Mouse (Mus musculus) lung, embryonic 14.5 days (tissue): Measurements from ENCODE around the gene Gucy1a1. TPM values are rescaled to one million over a fixed set of nuclear protein-coding genes. Genes with fewer than 3 reads are reported as not detected.
"Not testable (repeated sequence)": the region's sequence is repeated elsewhere in the genome, so short reads cannot be mapped to it uniquely, and the experiment has no call there.

ENCODE experiments used
- ATAC-seq: fragments of 200-750 bp; cut with Nextera tagmentation; 2 replicates; pipeline ENCODE4 v1.8.0; 2017; ENCODE audit warnings: mild to moderate bottlenecking, moderate TSS enrichment, moderate library complexity; ENCODE audit not compliant: insufficient read depth
- DNase-seq: peaks from one replicate; pipeline ENCODE4 v3.0.0-alpha.2; 2015
- H3K27ac ChIP-seq: fragments of 300-500 bp; sonication (generic); 2 replicates; pipeline ENCODE4 v1.5.1; 2014; ENCODE audit warnings: low read depth, mild to moderate bottlenecking, moderate library complexity
- H3K27me3 ChIP-seq: fragments of 300-500 bp; sonication (generic); 2 replicates; pipeline ENCODE4 v1.6.1; 2014; ENCODE audit warnings: low read length, control low read depth; ENCODE audit not compliant: insufficient read depth
- H3K36me3 ChIP-seq: fragments of 300-500 bp; sonication (generic); 2 replicates; pipeline ENCODE4 v1.6.1; 2014; ENCODE audit warnings: control low read depth; ENCODE audit not compliant: insufficient read depth
- H3K4me1 ChIP-seq: fragments of 300-500 bp; sonication (generic); 2 replicates; pipeline ENCODE4 v1.6.1; 2014; ENCODE audit warnings: antibody characterized with exemption, control low read depth; ENCODE audit not compliant: insufficient read depth
- H3K4me2 ChIP-seq: fragments of 300-500 bp; sonication (generic); 2 replicates; pipeline ENCODE4 v1.6.1; 2014; ENCODE audit warnings: mild to moderate bottlenecking
- H3K4me3 ChIP-seq: fragments of 300-500 bp; sonication (generic); 2 replicates; pipeline ENCODE4 v1.5.1; 2014; ENCODE audit warnings: low read depth, low read length
- H3K9ac ChIP-seq: fragments of 300-500 bp; sonication (generic); 2 replicates; pipeline ENCODE4 v1.6.1; 2014
- H3K9me3 ChIP-seq: fragments of 300-500 bp; sonication (generic); 2 replicates; pipeline ENCODE4 v1.6.1; 2016; ENCODE audit warnings: low read depth, low read length, control low read depth
- CTCF ChIP-seq: IDR thresholded peaks from 2 replicates; pipeline ENCODE4 v1.5.1; 2016; ENCODE audit warnings: antibody characterized with exemption, low read depth
- WGBS: fragments of 180-500 bp; shearing (Covaris S2); extraction: QIAGEN DNeasy Blood & Tissue Kit; methylation state at CpG from one replicate; pipeline ENCODE4 v1.1.7; 2014; 5-methylcytosine and 5-hydroxymethylcytosine counted together
- polyA plus RNA-seq: library from polyadenylated mRNA; unstranded; fragments of >200 nt; fragmentation: Nextera tagmentation; extraction: Ambion mirVana; gene quantifications from 2 replicates; pipeline ENCODE4 v1.2.1, GENCODE M21; 2014

Gene Gucy1a1
- polyA plus RNA-seq, 1 experiment from 2014 or later = 111 TPM

DNA sequence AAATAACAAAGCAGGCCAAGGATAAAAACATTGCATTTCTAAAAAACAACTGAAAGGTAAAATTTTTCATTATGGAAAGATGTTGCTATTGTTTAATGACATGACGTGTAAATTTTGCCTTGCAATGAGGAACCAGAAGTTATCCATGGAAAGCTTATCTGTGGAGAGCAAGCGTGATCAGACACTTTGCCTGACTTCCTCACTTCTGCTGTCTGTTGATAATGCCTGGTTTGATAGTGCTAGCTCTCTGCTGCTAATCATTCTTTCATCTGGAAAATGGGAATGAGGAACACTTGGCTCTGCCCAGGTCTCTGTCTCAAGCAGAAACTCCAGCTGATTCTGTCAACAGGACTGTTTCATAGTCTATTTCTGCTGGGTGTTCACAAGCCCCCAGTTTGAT is 20.3 kb upstream of the Gucy1a1 start:
- Histone ChIP-seq H3K4me2 (no peak overlapping the region), H3K27me3 (no peaks in the 10 kb centered on the region), H3K4me1 (no peaks in the 10 kb centered on the region), H3K4me3 (no peak overlapping the region), H3K36me3 (no peaks in the 10 kb centered on the region), H3K27ac (no peak overlapping the region), H3K9ac (no peak overlapping the region), H3K9me3 (no peaks in the 10 kb centered on the region)
- 65% methylated on average over 2 of the region's 2 CpGs for WGBS
- no peak for TF ChIP-seq CTCF
- DNase-seq = no peak
- no peak for ATAC-seq

DNA sequence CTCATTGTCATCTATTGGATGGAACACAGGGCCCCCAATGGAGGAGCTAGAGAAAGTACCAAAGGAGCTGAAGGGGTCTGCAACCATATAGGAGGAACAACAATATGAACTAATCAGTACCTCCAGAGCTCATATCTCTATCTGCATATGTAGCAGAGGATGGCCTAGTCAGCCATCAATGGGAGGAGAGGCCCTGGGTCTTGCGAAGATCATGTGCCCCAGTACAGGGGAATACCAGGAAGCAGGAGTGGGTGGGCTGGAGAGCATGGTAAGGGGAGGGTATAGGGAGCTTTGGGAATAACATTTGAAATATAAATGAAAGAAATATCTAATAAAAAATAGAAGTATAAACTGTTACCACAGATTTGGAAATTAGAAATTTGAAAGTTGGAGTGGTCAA is 17.4 kb upstream of the Gucy1a1 start:
- not testable (repeated sequence) for H3K4me3 ChIP-seq, H3K9ac ChIP-seq, DNase-seq, H3K4me2 ChIP-seq, H3K36me3 ChIP-seq, H3K4me1 ChIP-seq, ATAC-seq, H3K9me3 ChIP-seq, H3K27ac ChIP-seq, H3K27me3 ChIP-seq
- WGBS = 97% methylated on average over 1 of the region's 1 CpGs

DNA sequence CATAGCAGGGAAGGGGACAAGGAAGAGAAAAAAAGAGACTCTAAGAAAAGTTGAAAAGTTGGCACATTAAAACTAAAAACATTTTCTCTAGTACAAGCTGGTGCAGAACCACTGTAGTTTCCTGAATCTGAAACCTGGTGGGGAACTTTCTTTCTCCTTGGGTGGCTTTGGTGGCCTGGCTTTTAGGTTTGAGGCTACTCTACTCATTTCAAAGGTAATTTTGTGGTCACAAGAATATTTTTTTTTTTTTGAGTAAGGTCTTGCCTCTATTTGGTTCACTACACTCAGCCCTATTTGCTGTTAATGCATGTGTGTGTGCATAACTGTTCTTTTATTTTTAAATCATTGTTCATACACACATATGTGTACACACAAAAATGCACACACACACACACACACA is 389 bp upstream of the Gucy1a1 start:
- peaks cover 13% of the 10 kb centered on the region for H3K4me1 ChIP-seq
- no peak for ATAC-seq
- H3K36me3 ChIP-seq = no peaks in the 10 kb centered on the region
- no peaks in the 10 kb centered on the region for H3K9me3 ChIP-seq
- no peak for DNase-seq
- no peaks in the 10 kb centered on the region for H3K27me3 ChIP-seq
- peak overlapping the region; percentile 75 for H3K4me2 ChIP-seq
- H3K4me3 ChIP-seq = peak overlapping the region; percentile 69
- no peak for TF ChIP-seq CTCF
- H3K9ac ChIP-seq = no peak overlapping the region
- peak overlapping the region; percentile 10; the same call in 1 of the 2 replicates for H3K27ac ChIP-seq

DNA sequence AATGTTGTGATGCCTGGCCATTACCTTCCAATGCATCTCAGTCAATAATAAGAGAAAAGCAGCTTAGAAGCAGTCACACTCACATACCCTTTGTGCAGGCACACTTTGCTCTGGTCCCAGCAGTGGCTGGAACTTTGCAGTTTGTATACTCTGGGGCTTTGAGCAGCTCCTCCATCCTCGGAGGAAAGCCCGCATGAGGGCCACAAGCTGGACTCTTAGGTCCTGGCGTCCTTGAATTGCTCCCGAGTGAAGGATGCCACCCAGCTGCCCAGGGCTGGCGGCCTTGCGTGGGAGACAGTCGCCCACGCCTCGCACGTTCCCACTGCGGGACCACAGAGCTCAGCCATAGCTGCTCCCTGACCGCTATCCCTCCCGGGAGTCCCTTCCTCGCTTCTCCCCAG is 864 bp downstream of the Gucy1a1 start:
- H3K27me3 ChIP-seq = no peaks in the 10 kb centered on the region
- peak overlapping the region; percentile 81 for H3K9ac ChIP-seq
- H3K4me2 ChIP-seq = peak overlapping the region; percentile 75
- no peaks in the 10 kb centered on the region for H3K9me3 ChIP-seq
- H3K4me1 ChIP-seq = peaks cover 13% of the 10 kb centered on the region
- H3K36me3 ChIP-seq = no peaks in the 10 kb centered on the region
- ATAC-seq (peak; percentile 9), DNase-seq (peak; percentile 50)
- peak overlapping the region; percentile 69 for H3K4me3 ChIP-seq
- WGBS = 3% methylated on average over 14 of the region's 14 CpGs
- H3K27ac ChIP-seq = peak overlapping the region; percentile 88
- TF ChIP-seq CTCF = no peak

DNA sequence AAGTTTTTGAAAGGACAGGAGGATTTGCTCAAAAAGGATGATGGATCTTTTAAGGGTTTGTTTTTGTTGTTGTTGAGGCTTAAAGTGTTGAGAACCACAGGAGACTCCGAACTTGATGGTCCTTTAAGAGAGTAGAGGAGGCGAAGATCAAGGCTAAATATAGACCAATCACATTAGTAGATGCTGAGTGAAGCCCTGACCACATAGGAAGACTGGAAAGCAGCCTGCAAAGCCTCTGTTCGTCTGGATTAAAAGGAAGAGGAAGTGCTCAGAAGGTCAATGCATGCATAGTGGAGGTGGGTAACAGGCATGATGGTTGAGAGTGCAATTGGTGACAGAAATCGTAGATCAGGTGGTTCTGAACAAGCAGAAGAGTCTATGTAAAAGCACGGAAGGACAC is 4.8 kb downstream of the Gucy1a1 start:
- H3K27me3 ChIP-seq = no peaks in the 10 kb centered on the region
- TF ChIP-seq CTCF = no peak
- peak overlapping the region; percentile 35 for H3K4me2 ChIP-seq
- no peaks in the 10 kb centered on the region for H3K36me3 ChIP-seq
- no peak overlapping the region for H3K4me3 ChIP-seq
- H3K9ac ChIP-seq = no peak overlapping the region
- DNase-seq = no peak
- peaks cover 9% of the 10 kb centered on the region for H3K4me1 ChIP-seq
- WGBS = 50% methylated on average over 5 of the region's 5 CpGs
- ATAC-seq = no peak
- no peak overlapping the region for H3K27ac ChIP-seq
- H3K9me3 ChIP-seq = no peaks in the 10 kb centered on the region

DNA sequence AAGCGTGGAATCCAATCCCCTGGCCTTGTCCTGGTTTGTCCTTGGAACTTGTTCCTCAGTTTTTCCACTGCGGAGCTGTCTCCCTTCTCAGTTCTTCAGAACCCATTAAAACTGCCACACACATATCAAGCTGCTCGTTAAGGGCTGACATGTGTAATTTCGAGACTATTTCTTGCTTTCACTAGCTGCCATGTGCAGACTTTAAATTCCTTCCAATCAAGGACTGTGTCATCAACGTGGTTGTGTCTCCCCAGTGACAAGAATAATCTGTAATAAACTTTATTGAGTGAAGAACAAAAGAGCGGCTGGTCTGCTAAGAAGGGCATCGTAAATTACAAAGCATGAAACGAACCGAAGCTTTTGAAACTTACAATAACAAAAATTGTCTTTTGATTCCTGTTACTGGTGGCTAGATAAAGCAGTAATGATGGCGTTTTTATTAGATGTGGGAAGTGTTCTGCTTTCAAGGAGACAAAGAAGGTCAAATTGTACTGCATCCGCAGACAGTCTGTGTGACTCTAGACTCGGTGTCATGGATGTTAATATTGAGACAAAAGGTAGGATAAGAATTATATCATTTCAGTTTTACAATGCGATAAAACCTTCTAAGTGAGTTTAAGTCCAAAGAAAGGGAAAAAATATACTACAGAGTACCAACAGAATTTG is 7.5 kb downstream of the Gucy1a1 start:
- Histone ChIP-seq H3K4me1 (peaks cover 5% of the 10 kb centered on the region; the same call in 1 of the 2 replicates), H3K4me3 (no peak overlapping the region), H3K4me2 (0 out of 2 replicates have a peak overlapping the region, but pooled peaks have one; percentile 16), H3K36me3 (no peaks in the 10 kb centered on the region), H3K27ac (0 out of 2 replicates have a peak overlapping the region, but pooled peaks have one; percentile 13), H3K27me3 (no peaks in the 10 kb centered on the region), H3K9me3 (no peaks in the 10 kb centered on the region), H3K9ac (no peak overlapping the region)
- 49% methylated on average over 13 of the region's 13 CpGs for WGBS
- TF ChIP-seq CTCF = no peak
- ATAC-seq = peak; percentile 54; the same call in 1 of the 2 replicates
- peak; percentile 41 for DNase-seq

DNA sequence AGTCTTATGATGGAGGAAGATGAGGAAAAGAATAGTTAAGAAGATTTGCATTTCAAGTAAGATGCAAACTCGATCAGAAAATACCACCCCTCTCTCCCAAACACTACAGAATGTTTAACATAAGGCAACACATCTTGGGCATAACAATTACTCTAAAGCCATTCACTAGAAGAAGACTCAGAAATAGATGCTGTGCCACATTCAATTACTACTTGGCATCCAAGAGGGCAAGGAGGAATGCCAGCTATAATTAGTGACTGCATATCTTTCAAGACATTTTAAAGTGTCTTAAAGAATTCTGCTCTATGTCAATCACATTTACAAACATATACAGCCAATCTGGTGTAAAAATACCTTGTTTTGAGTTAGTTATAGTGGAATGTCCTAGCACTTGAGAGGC is 10.1 kb downstream of the Gucy1a1 start:
- no peaks in the 10 kb centered on the region for H3K9me3 ChIP-seq
- no peak for TF ChIP-seq CTCF
- no peak for ATAC-seq

DNA sequence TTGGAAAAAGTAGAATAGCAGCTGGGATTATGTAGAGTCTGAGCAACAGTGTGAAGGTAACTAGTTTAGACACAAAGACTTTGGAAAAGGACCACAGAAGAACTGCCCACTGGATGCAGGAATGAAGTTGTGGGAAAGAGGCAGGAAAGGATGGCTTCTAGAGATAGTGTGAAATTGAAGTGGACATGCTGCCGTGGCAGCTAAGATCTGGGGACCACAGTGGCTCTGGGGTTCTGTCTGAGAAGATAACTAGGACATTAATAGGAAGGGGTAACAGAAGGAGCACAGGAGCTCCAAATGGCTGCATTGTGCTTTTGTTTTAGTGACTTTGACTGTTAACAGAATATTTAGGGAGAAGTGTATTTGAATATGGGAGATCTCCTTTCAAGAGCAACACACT is 16.3 kb downstream of the Gucy1a1 start:
- H3K36me3 ChIP-seq = no peaks in the 10 kb centered on the region
- no peak overlapping the region for H3K9ac ChIP-seq
- 58% methylated on average over 1 of the region's 1 CpGs for WGBS
- no peaks in the 10 kb centered on the region for H3K27me3 ChIP-seq
- H3K9me3 ChIP-seq = no peaks in the 10 kb centered on the region
- H3K4me3 ChIP-seq = no peak overlapping the region
- no peaks in the 10 kb centered on the region; the same call in 1 of the 2 replicates for H3K4me1 ChIP-seq
- no peak for DNase-seq
- ATAC-seq = no peak
- H3K27ac ChIP-seq = no peak overlapping the region
- H3K4me2 ChIP-seq = no peak overlapping the region
- no peak for TF ChIP-seq CTCF

More for the DNA sequence above, 10.1 kb downstream of the Gucy1a1 start:
- H3K9ac ChIP-seq = no peak overlapping the region
- no peaks in the 10 kb centered on the region for H3K27me3 ChIP-seq
- 0 out of 2 replicates have a peak, but pooled peaks cover 3% of the 10 kb centered on the region for H3K4me1 ChIP-seq
- DNase-seq = no peak
- H3K27ac ChIP-seq = no peak overlapping the region
- H3K4me3 ChIP-seq = no peak overlapping the region
- no peak overlapping the region for H3K4me2 ChIP-seq
- WGBS = 71% methylated on average over 1 of the region's 1 CpGs
- no peaks in the 10 kb centered on the region for H3K36me3 ChIP-seq
